Comparison of ENCODE assay signal across 19 mouse cellular contexts in the genomic region with DNA sequence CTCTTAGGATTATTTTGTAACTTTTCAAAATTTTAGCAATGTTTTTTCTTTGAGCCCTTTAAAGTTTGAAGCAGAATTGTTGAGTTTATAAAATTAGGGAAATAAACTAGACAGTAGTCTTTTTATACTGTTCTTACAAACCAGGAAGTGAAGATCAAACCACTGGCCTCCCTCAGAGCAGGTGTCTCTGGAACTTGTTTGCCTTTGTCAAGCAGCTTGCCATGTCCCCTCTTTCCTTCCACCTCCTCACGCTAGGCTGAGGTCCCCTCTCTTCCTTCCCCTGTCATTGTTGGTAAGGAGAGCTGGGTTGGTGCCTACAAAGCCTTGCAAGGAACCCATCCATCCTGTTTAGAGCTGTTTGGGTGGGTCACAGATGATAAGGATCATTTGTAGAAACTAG. TPM values are rescaled to one million over a fixed set of nuclear protein-coding genes. Genes with fewer than 3 reads are reported as not detected.
DNase-seq lines count a peak whose midpoint lies in the region; ATAC-seq and TF ChIP-seq lines count a peak whose summit lies in the region.
"Had no signal": no experiment of that assay in that cellular context is flagged by ENCODE, and none has a peak within 500 bp of the region (broad histone marks: within the 10 kb centered on the region; RNA-seq: fewer than 3 reads in every experiment).

No protein-coding gene starts in this region.

- H3K27ac ChIP-seq in MEL (ENCODE audit: control insufficient read depth, low read depth, low read length): peak overlapping the region; percentile 37; the same call in 1 of the 2 replicates
- no peak overlapping the region for H3K27ac ChIP-seq in intestine, postnatal 0 days (ENCODE audit: low read depth, low read length)
- H3K27ac ChIP-seq: embryonic facial prominence, embryonic 10.5 days; forebrain, embryonic 13.5 days; hindbrain, embryonic 15.5 days; limb, embryonic 15.5 days had no signal

- intact Hi-C loops in gastrocnemius, postnatal 36 days (cut with DNase I): loop anchor here (10.0 kb wide), 1 partner anchor 147 kb away; no protein-coding TSS in a partner anchor

- peak; percentile 39 for DNase-seq in lung, postnatal 36 days
- DNase-seq in lung, postnatal 10 days: no peak
- peak; percentile 53 for DNase-seq in MEL (ENCODE audit: low read depth, low spot score)
- DNase-seq in splenic B cell, adult 2 months (ENCODE audit: low read depth, low spot score): peak; percentile 26
- DNase-seq in thymus, postnatal 4 days: peak; percentile 49
- DNase-seq in layer of hippocampus, adult 9-10 months (ENCODE audit: low spot score): no peak
- DNase-seq in gastrocnemius, postnatal 36 days: no peak
- DNase-seq: cerebellum, postnatal 36 days; heart, postnatal 36 days; kidney, adult 2 months; kidney, postnatal 4 days; right cerebral cortex, adult 18-20 months had no signal

- WGBS in intestine, postnatal 0 days: 41% methylated on average over 1 of the region's 1 CpGs

- no peak for TF ChIP-seq POLR2A in MEL (IDR thresholded peaks at IDR 0.05; ENCODE audit: control insufficient read depth in 1 of 2, insufficient read depth in 1 of 2, low read depth in 1 of 2, low read length in 2 of 2, poor library complexity in 1 of 2)

- H3K4me3 ChIP-seq in MEL (ENCODE audit: control insufficient read depth in 1 of 2, insufficient read depth in 1 of 2, low read depth in 2 of 2, low read length in 2 of 2): 0 out of 4 replicates have a peak overlapping the region, but pooled peaks of 1 of the 2 experiments have one; percentile 13
- H3K4me3 ChIP-seq in intestine, postnatal 0 days (ENCODE audit: low read depth, low read length): no peak overlapping the region
- H3K4me3 ChIP-seq: embryonic facial prominence, embryonic 10.5 days; forebrain, embryonic 13.5 days; heart, embryonic 12.5 days; hindbrain, embryonic 15.5 days; limb, embryonic 15.5 days had no signal

- no peaks in the 10 kb centered on the region for H3K27me3 ChIP-seq in MEL (ENCODE audit: control insufficient read depth in 1 of 2, insufficient read depth in 2 of 2, low read length in 2 of 2)
- H3K27me3 ChIP-seq in splenic B cell, adult 2 months (ENCODE audit: control insufficient read depth, insufficient read depth, low read length, poor library complexity, severe bottlenecking): no peaks in the 10 kb centered on the region
- H3K27me3 ChIP-seq in intestine, postnatal 0 days (replicated peaks; ENCODE audit: control insufficient read depth, insufficient read depth, low read length): no peaks in the 10 kb centered on the region
- H3K27me3 ChIP-seq: forebrain, embryonic 13.5 days; heart, embryonic 12.5 days; hindbrain, embryonic 15.5 days; limb, embryonic 15.5 days had no signal

- ATAC-seq in intestine, postnatal 0 days: no peak
- ATAC-seq: forebrain, embryonic 13.5 days; midbrain, embryonic 16.5 days had no signal

- TF ChIP-seq CTCF in MEL (IDR thresholded peaks at IDR 0.05 in 2 of 3, conservative IDR thresholded peaks at IDR 0.05 in 1 of 3; ENCODE audit: control insufficient read depth in 1 of 3, insufficient read depth in 1 of 3, low read depth in 2 of 3, low read length in 3 of 3, poor library complexity in 1 of 3, severe bottlenecking in 1 of 3): no peak
- TF ChIP-seq CTCF in intestine, postnatal 0 days (IDR thresholded peaks at IDR 0.05; ENCODE audit: low read depth): no peak

- peaks cover 0 to 12% of the 10 kb centered on the region in 2 experiments; a peak in 2 of 4 replicates for H3K36me3 ChIP-seq in MEL (ENCODE audit: control insufficient read depth in 1 of 2, insufficient read depth in 2 of 2, low read length in 2 of 2)
- H3K36me3 ChIP-seq in splenic B cell, adult 2 months (ENCODE audit: control insufficient read depth, insufficient read depth, low read length, poor library complexity, severe bottlenecking): no peaks in the 10 kb centered on the region
- no peaks in the 10 kb centered on the region for H3K36me3 ChIP-seq in intestine, postnatal 0 days (ENCODE audit: control insufficient read depth, insufficient read depth)

- peaks cover 10 to 11% of the 10 kb centered on the region in 2 experiments for H3K4me1 ChIP-seq in MEL (ENCODE audit: control insufficient read depth in 1 of 2, insufficient read depth in 2 of 2, low read length in 2 of 2)
- no peaks in the 10 kb centered on the region for H3K4me1 ChIP-seq in intestine, postnatal 0 days (replicated peaks; ENCODE audit: control insufficient read depth, insufficient read depth, low read length)
- H3K4me1 ChIP-seq: embryonic facial prominence, embryonic 10.5 days; forebrain, embryonic 13.5 days; heart, embryonic 12.5 days; hindbrain, embryonic 15.5 days; limb, embryonic 15.5 days had no signal

- no peak overlapping the region; the same call in 1 of the 2 replicates for H3K9ac ChIP-seq in MEL (ENCODE audit: control insufficient read depth, low read depth, low read length, poor library complexity, severe bottlenecking)
- no peak overlapping the region for H3K9ac ChIP-seq in intestine, postnatal 0 days (ENCODE audit: low read depth, low read length)
- H3K9ac ChIP-seq: forebrain, embryonic 13.5 days; heart, embryonic 12.5 days; hindbrain, embryonic 15.5 days; limb, embryonic 15.5 days had no signal

- no peak overlapping the region for H3K4me2 ChIP-seq in intestine, postnatal 0 days (replicated peaks; ENCODE audit: low read depth)
- H3K4me2 ChIP-seq: forebrain, embryonic 13.5 days; heart, embryonic 12.5 days; hindbrain, embryonic 15.5 days; limb, embryonic 15.5 days had no signal

- H3K9me3 ChIP-seq in MEL (replicated peaks; ENCODE audit: insufficient read depth, low read length): no peaks in the 10 kb centered on the region
- no peaks in the 10 kb centered on the region for H3K9me3 ChIP-seq in intestine, postnatal 0 days (ENCODE audit: control insufficient read depth)
- H3K9me3 ChIP-seq: embryonic facial prominence, embryonic 10.5 days; forebrain, embryonic 13.5 days; heart, embryonic 12.5 days; hindbrain, embryonic 15.5 days; limb, embryonic 15.5 days had no signal

- H3K79me2 ChIP-seq in MEL (ENCODE audit: control insufficient read depth, insufficient read depth, low read length, poor library complexity): no peaks in the 10 kb centered on the region

- TF ChIP-seq RAD21 in MEL (IDR thresholded peaks at IDR 0.05; ENCODE audit: low read depth, low read length): no peak

- no peak for TF ChIP-seq EP300 in MEL (IDR thresholded peaks at IDR 0.05; ENCODE audit: low read depth in 1 of 2, low read length in 2 of 2)

TF ChIP-seq in MEL, 35 proteins besides CTCF, POLR2A, EP300 and RAD21:
- no peak for TF ChIP-seq KAT2A (conservative IDR thresholded peaks at IDR 0.05; ENCODE audit: low read depth, low read length)
- TF ChIP-seq MYB (IDR thresholded peaks at IDR 0.05; ENCODE audit: low read depth, low read length): no peak
- TF ChIP-seq GATA1 (IDR thresholded peaks at IDR 0.05; ENCODE audit: low read depth, low read length): peak; percentile 11; the same call in 1 of the 2 replicates
- no peak for TF ChIP-seq MXI1 (IDR thresholded peaks at IDR 0.05; ENCODE audit: low read depth, low read length)
- TF ChIP-seq ZKSCAN1 (IDR thresholded peaks at IDR 0.05; ENCODE audit: low read depth, low read length): no peak
- TF ChIP-seq MEF2A (IDR thresholded peaks at IDR 0.05; ENCODE audit: extremely low read depth, insufficient replicate concordance, low read depth, low read length, poor library complexity, severe bottlenecking): no peak
- TF ChIP-seq MYC (IDR thresholded peaks at IDR 0.05; ENCODE audit: low read depth, low read length): no peak
- TF ChIP-seq NRF1 (IDR thresholded peaks at IDR 0.05; ENCODE audit: insufficient read depth, low read depth, low read length, poor library complexity, severe bottlenecking): no peak

RNA-seq across cellular contexts. Expression of a gene that starts 9.0 kb away (rescaled TPM):
- 5.7 and 6.3 TPM in 2 replicates for total RNA-seq in MEL (2012; rRNA removed)
- 10 to 100 TPM in 1 of 2 experiments, not detected in 1; 11.1 TPM for polyA plus RNA-seq in MEL (2012; ENCODE audit: insufficient read depth in 1 of 2, insufficient read length in 2 of 2, low read depth in 1 of 2, low replicate concordance in 2 of 2, missing spikeins in 1 of 2)
- 5.5 and 9.2 TPM in 2 replicates for polyA plus RNA-seq in intestine, postnatal 0 days (2015; fragmentation: Nextera tagmentation; extraction: Ambion mirVana)
- 1 to 10 TPM; 6.8 to 7.8 TPM for total RNA-seq in gastrocnemius, postnatal 36 days (2021)

Comparison
In these comparisons a context has a peak if more than half of its experiments do, and no peak if none do; other contexts are left out.
1. DNase-seq: peak in lung, postnatal 36 days (single experiment), MEL (single experiment), splenic B cell, adult 2 months (single experiment) and thymus, postnatal 4 days (single experiment); none in lung, postnatal 10 days (single experiment), layer of hippocampus, adult 9-10 months (single experiment) and gastrocnemius, postnatal 36 days (0 of 2).